Mouse (Mus musculus) brain, embryonic 14.5 days (tissue): ENCODE results near the gene Tbc1d14. TPM values are rescaled to one million over a fixed set of nuclear protein-coding genes. Genes with fewer than 3 reads are reported as not detected.

Experiments used
- DNase-seq: peaks from one replicate; pipeline ENCODE4 v3.0.0-alpha.2; 2011; ENCODE audit warnings: low read depth
- CTCF ChIP-seq: fragments of 200-500 bp; IDR thresholded peaks from 2 replicates; pipeline ENCODE4 v1.5.1; 2012; ENCODE audit warnings: inconsistent platforms, mild to moderate bottlenecking, moderate library complexity, borderline replicate concordance; ENCODE audit not compliant: insufficient read depth, insufficient read length; ENCODE audit errors: extremely low read depth
- POLR2A ChIP-seq: fragments of 200-500 bp; IDR thresholded peaks from 2 replicates; pipeline ENCODE4 v1.6.1; 2012; ENCODE audit warnings: mild to moderate bottlenecking, inconsistent platforms, borderline replicate concordance; ENCODE audit not compliant: poor library complexity, insufficient read depth, insufficient read length, severe bottlenecking; ENCODE audit errors: extremely low read depth
- polyA plus RNA-seq: library from polyadenylated mRNA; depleted of rRNA; stranded (reverse); fragments of >200 nt; gene quantifications from 2 replicates; pipeline ENCODE4 v1.2.3, GENCODE M21; 2012

The Tbc1d14 gene
- polyA plus RNA-seq, 1 experiment: 90.2 TPM

DNA sequence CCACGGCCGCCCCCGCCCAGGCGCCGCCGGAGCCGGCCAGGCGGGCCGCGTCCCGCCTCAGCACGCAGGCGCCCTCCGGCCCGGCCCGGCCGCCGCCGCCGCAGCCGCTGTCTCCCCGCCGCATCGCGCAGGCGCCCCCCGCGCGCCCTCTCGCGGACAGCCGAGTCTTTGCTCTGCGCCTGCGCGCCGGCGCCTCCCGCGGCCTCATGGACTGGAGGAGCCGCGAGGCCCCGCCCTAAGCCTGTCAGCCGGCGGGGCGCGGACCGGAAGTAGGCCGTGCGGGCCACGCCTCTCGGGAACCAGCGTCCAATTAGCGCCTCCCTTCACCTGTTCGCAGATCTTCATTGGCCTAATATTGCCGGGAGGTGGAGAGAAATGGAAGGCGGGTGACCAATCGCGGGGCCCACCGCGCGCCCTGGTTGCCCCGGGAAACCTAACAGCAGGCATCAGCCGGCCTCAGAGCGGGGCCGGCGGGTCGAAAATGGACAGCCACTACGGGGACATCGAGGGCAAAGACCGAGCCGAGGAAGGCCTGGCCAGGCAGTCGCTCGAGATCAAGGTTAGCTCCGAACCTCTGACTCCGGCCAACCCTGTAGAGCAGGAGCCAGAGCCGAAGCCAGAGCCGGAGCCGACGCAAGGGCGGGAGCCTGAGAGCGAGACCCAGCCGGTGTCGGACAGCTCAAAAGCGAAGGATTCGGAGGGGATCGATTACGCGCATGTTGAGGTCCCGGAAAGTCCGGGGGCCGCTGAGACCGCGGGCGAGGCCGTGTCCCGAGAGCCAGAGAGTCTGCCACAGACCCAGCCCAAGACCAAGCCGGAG, 108.7 kb downstream of the Tbc1d14 start, which contains the start of the genes Tada2b and Ccdc96:
Gene Tada2b, minus strand, starts transcription at position 115 of the 820 bp plus-strand sequence.
Gene Ccdc96, plus strand, starts transcription at position 418 of the 820 bp plus-strand sequence.
- TF ChIP-seq POLR2A: 0 out of 2 replicates have a peak, but pooled peaks have one; percentile 32
- TF ChIP-seq CTCF: peak; percentile 49; the same call in 1 of the 2 replicates
- DNase-seq: peak; percentile 100

DNA sequence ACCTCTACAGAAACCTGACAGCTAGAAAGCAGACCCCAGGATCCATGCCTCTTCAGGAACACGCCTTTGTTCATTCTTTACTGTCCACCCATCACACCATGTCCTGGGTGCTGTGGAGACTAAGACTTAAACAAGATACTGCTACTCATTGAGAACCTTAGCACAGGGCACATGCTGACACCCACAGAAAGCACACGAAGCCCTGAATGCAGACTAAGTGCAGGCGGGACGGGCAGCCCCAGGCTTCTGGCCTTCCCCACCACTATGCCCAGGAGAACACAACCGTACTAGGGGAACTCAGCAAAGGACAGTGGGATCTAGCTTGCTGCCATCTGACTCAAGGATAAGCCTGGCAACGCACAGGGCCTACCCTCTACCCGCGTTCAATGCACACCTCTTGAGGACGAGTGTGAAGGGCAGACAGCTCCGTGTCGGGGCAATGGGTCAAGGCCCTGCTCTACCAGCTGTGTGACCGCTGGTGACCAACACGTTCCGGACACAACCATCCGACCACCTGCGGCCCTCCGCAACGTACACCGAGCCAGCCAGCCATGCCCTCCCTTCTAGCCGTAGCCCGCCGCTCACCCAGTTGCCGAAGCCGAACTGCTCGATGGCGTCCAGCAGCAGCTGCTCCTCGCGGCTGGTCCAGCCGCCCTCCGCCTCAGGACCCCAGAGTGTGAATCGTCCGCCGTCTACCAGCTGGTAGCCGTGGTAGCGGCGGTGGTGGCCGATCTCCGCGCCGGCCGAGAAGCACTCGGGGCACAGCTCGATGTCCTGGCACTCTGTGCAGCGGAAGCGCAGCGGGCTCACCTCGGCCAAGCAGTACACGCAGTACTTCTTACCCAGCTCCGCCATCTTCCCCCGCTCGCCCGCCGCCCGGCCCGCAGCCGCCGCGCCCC, 109.6 kb downstream of the Tbc1d14 start:
- no peak for TF ChIP-seq POLR2A
- TF ChIP-seq CTCF: no peak
- peak; percentile 64 for DNase-seq

- peak; percentile 7; the same call in 1 of the 2 replicates for TF ChIP-seq CTCF
- TF ChIP-seq POLR2A: no peak
- no peak for DNase-seq
These were observed 112.0 kb downstream of the Tbc1d14 start for GRCm38 (mm10) chr5:36481114-36481513.

DNA sequence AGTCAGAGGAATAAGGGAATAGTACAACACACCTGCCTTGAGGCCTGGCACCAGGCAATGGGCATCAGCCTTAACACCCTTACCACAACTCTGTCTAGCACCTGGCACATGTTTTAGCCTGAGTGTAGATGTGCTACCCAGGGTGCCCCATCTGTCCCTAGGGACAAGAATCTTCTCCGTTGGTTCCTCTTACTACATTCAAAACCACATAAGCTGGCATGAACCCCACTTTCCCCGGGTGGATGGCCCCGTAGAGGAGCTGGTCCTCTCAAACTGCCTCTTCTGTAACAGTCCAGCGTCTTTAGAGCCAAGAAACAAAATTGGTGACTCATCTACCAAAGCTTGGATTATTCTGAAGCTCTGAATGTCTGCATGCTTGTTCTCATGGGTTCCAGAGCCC, 112.7 kb downstream of the Tbc1d14 start:
- TF ChIP-seq POLR2A: no peak
- TF ChIP-seq CTCF: no peak
- no peak for DNase-seq

GRCm38 (mm10) chr5:36479735-36480134, 113.3 kb downstream of the Tbc1d14 start:
- no peak for DNase-seq
- no peak for TF ChIP-seq CTCF
- no peak for TF ChIP-seq POLR2A

GRCm38 (mm10) chr5:36478540-36479420, 114.3 kb downstream of the Tbc1d14 start:
- TF ChIP-seq POLR2A: no peak
- no peak for TF ChIP-seq CTCF
- no peak for DNase-seq

DNA sequence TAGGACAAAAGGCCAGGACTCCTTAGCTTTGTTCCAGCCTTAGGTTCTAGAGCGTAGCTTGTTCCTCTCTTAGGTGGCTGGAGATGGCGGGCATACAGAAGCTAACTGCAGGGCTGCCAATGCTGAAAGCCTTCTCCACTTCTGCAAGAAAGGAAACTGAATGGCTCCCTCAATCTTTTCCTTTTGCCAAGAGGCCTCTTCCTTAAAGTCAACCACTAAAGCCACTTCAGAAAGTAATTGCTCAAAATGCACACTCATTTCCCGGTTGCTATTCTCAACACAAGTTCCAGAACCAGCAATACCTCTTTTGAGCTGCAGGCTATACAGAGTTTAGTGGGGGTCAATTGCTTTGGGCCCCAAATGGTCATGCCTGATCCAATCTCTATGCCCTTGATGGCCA, 115.6 kb downstream of the Tbc1d14 start:
- TF ChIP-seq POLR2A: no peak
- TF ChIP-seq CTCF: no peak

GRCm38 (mm10) chr5:36474283-36474682, 118.8 kb downstream of the Tbc1d14 start:
- peak; percentile 63 for DNase-seq
- peak; percentile 76 for TF ChIP-seq CTCF
- TF ChIP-seq POLR2A: no peak

More for the DNA sequence above, 115.6 kb downstream of the Tbc1d14 start:
- DNase-seq: no peak

GRCm38 (mm10) chr5:36472876-36473655, 120.0 kb downstream of the Tbc1d14 start:
- no peak for DNase-seq
- TF ChIP-seq POLR2A: no peak
- no peak for TF ChIP-seq CTCF

DNA sequence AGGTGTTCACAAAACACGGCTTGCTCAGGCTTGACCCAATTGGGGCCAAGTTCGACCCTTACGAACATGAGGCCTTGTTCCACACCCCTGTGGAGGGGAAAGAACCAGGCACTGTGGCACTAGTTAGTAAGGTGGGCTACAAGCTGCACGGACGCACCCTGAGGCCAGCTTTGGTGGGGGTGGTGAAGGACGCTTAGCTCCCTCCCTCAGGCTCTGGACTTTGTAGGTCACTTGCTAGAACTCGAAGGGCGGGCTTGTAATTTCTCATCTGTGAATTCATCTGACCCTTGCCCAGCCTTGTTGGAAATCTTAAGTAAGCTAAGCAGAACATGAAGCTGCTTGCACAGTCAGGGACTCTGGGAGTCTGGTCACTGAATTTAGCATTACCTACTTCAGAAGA, 121.9 kb downstream of the Tbc1d14 start:
- no peak for TF ChIP-seq CTCF
- TF ChIP-seq POLR2A: no peak
- no peak for DNase-seq

- TF ChIP-seq POLR2A: no peak
- TF ChIP-seq CTCF: no peak
- no peak for DNase-seq
These were observed 127.2 kb downstream of the Tbc1d14 start for GRCm38 (mm10) chr5:36465889-36466288.
